Mouse (Mus musculus): ENCODE measurements at regions not wholly inside any gene's neighbourhood (a gene's known extent, or its start where the extent isn't known, plus 50 kb on each side); places are given as distances from the start of the nearest gene placed in this dataset.

- TF ChIP-seq CTCF (IDR thresholded peaks at IDR 0.05; ENCODE audit: extremely low read depth, insufficient read length, insufficient replicate concordance, low read depth, low read length): no peak
- TF ChIP-seq POLR2A (IDR thresholded peaks at IDR 0.05; ENCODE audit: low read depth, low read length): no peak
- Histone ChIP-seq H3K4me3 (ENCODE audit: low read depth, low read length) (no peak overlapping the region), H3K27me3 (ENCODE audit: control insufficient read depth, insufficient read depth, low read length) (no peaks in the 10 kb centered on the region), H3K4me1 (ENCODE audit: control insufficient read depth, insufficient read depth, insufficient read length, low read length) (no peaks in the 10 kb centered on the region), H3K36me3 (ENCODE audit: control insufficient read depth, insufficient read depth, low read length) (no peaks in the 10 kb centered on the region), H3K27ac (ENCODE audit: insufficient read depth, low read depth, low read length) (no peak overlapping the region)
- 62% methylated on average over 4 of the region's 4 CpGs for WGBS
Measured at GRCm38 (mm10) chr13:82361379-82361778, 578.5 kb downstream of the Cetn3 start.

GRCm38 (mm10) chr13:82366768-82367167 lies 583.9 kb downstream of the Cetn3 start:
- no peaks in the 10 kb centered on the region for H3K27me3 ChIP-seq (ENCODE audit: control insufficient read depth, insufficient read depth, low read length)
- no peak overlapping the region for H3K4me3 ChIP-seq (ENCODE audit: low read depth, low read length)
- H3K4me1 ChIP-seq (ENCODE audit: control insufficient read depth, insufficient read depth, insufficient read length, low read length): no peaks in the 10 kb centered on the region
- H3K36me3 ChIP-seq (ENCODE audit: control insufficient read depth, insufficient read depth, low read length): no peaks in the 10 kb centered on the region
- TF ChIP-seq CTCF (IDR thresholded peaks at IDR 0.05; ENCODE audit: extremely low read depth, insufficient read length, insufficient replicate concordance, low read depth, low read length) (no peak), POLR2A (IDR thresholded peaks at IDR 0.05; ENCODE audit: low read depth, low read length) (no peak)
- H3K27ac ChIP-seq (ENCODE audit: insufficient read depth, low read depth, low read length): no peak overlapping the region

- no peaks in the 10 kb centered on the region for H3K36me3 ChIP-seq (ENCODE audit: control insufficient read depth, insufficient read depth, low read length)
- no peak overlapping the region for H3K4me3 ChIP-seq (ENCODE audit: low read depth, low read length)
- no peaks in the 10 kb centered on the region for H3K4me1 ChIP-seq (ENCODE audit: control insufficient read depth, insufficient read depth, insufficient read length, low read length)
- no peak overlapping the region for H3K27ac ChIP-seq (ENCODE audit: insufficient read depth, low read depth, low read length)
- WGBS: 82% methylated on average over 2 of the region's 2 CpGs
- no peaks in the 10 kb centered on the region for H3K27me3 ChIP-seq (ENCODE audit: control insufficient read depth, insufficient read depth, low read length)
- TF ChIP-seq POLR2A (IDR thresholded peaks at IDR 0.05; ENCODE audit: low read depth, low read length): no peak
- no peak for TF ChIP-seq CTCF (IDR thresholded peaks at IDR 0.05; ENCODE audit: extremely low read depth, insufficient read length, insufficient replicate concordance, low read depth, low read length)
Measured at GRCm38 (mm10) chr13:82371579-82371978, 588.7 kb downstream of the Cetn3 start.

GRCm38 (mm10) chr13:82372612-82373011 lies 589.7 kb downstream of the Cetn3 start:
- Histone ChIP-seq H3K27me3 (ENCODE audit: control insufficient read depth, insufficient read depth, low read length) (no peaks in the 10 kb centered on the region), H3K4me1 (ENCODE audit: control insufficient read depth, insufficient read depth, insufficient read length, low read length) (no peaks in the 10 kb centered on the region), H3K4me3 (ENCODE audit: low read depth, low read length) (no peak overlapping the region), H3K27ac (ENCODE audit: insufficient read depth, low read depth, low read length) (no peak overlapping the region), H3K36me3 (ENCODE audit: control insufficient read depth, insufficient read depth, low read length) (no peaks in the 10 kb centered on the region)
- 85% methylated on average over 4 of the region's 4 CpGs for WGBS
- no peak for TF ChIP-seq POLR2A (IDR thresholded peaks at IDR 0.05; ENCODE audit: low read depth, low read length)
- no peak for TF ChIP-seq CTCF (IDR thresholded peaks at IDR 0.05; ENCODE audit: extremely low read depth, insufficient read length, insufficient replicate concordance, low read depth, low read length)

- Histone ChIP-seq H3K27ac (ENCODE audit: insufficient read depth, low read depth, low read length) (no peak overlapping the region), H3K4me3 (ENCODE audit: low read depth, low read length) (no peak overlapping the region), H3K36me3 (ENCODE audit: control insufficient read depth, insufficient read depth, low read length) (no peaks in the 10 kb centered on the region), H3K27me3 (ENCODE audit: control insufficient read depth, insufficient read depth, low read length) (no peaks in the 10 kb centered on the region), H3K4me1 (ENCODE audit: control insufficient read depth, insufficient read depth, insufficient read length, low read length) (no peaks in the 10 kb centered on the region)
- no peak for TF ChIP-seq CTCF (IDR thresholded peaks at IDR 0.05; ENCODE audit: extremely low read depth, insufficient read length, insufficient replicate concordance, low read depth, low read length)
- no peak for TF ChIP-seq POLR2A (IDR thresholded peaks at IDR 0.05; ENCODE audit: low read depth, low read length)
Measured at GRCm38 (mm10) chr13:82392908-82393307, 610.0 kb downstream of the Cetn3 start.

GRCm38 (mm10) chr13:82393496-82393895 lies 610.6 kb downstream of the Cetn3 start:
- H3K27me3 ChIP-seq (ENCODE audit: control insufficient read depth, insufficient read depth, low read length): no peaks in the 10 kb centered on the region
- WGBS: 69% methylated on average over 6 of the region's 6 CpGs
- H3K36me3 ChIP-seq (ENCODE audit: control insufficient read depth, insufficient read depth, low read length): no peaks in the 10 kb centered on the region
- no peaks in the 10 kb centered on the region for H3K4me1 ChIP-seq (ENCODE audit: control insufficient read depth, insufficient read depth, insufficient read length, low read length)
- no peak overlapping the region for H3K27ac ChIP-seq (ENCODE audit: insufficient read depth, low read depth, low read length)
- H3K4me3 ChIP-seq (ENCODE audit: low read depth, low read length): no peak overlapping the region
- no peak for TF ChIP-seq POLR2A (IDR thresholded peaks at IDR 0.05; ENCODE audit: low read depth, low read length)
- TF ChIP-seq CTCF (IDR thresholded peaks at IDR 0.05; ENCODE audit: extremely low read depth, insufficient read length, insufficient replicate concordance, low read depth, low read length): no peak

GRCm38 (mm10) chr13:82413677-82414076 lies 630.8 kb downstream of the Cetn3 start:
- no peaks in the 10 kb centered on the region for H3K4me1 ChIP-seq (ENCODE audit: control insufficient read depth, insufficient read depth, insufficient read length, low read length)
- H3K27me3 ChIP-seq (ENCODE audit: control insufficient read depth, insufficient read depth, low read length): no peaks in the 10 kb centered on the region
- H3K36me3 ChIP-seq (ENCODE audit: control insufficient read depth, insufficient read depth, low read length): no peaks in the 10 kb centered on the region
- no peak overlapping the region for H3K4me3 ChIP-seq (ENCODE audit: low read depth, low read length)
- 72% methylated on average over 3 of the region's 3 CpGs for WGBS
- H3K27ac ChIP-seq (ENCODE audit: insufficient read depth, low read depth, low read length): no peak overlapping the region
- no peak for TF ChIP-seq CTCF (IDR thresholded peaks at IDR 0.05; ENCODE audit: extremely low read depth, insufficient read length, insufficient replicate concordance, low read depth, low read length)
- TF ChIP-seq POLR2A (IDR thresholded peaks at IDR 0.05; ENCODE audit: low read depth, low read length): no peak

GRCm38 (mm10) chr13:82420966-82421365 lies 638.1 kb downstream of the Cetn3 start:
- Histone ChIP-seq H3K27ac (ENCODE audit: insufficient read depth, low read depth, low read length) (no peak overlapping the region), H3K4me3 (ENCODE audit: low read depth, low read length) (no peak overlapping the region), H3K27me3 (ENCODE audit: control insufficient read depth, insufficient read depth, low read length) (no peaks in the 10 kb centered on the region), H3K36me3 (ENCODE audit: control insufficient read depth, insufficient read depth, low read length) (no peaks in the 10 kb centered on the region), H3K4me1 (ENCODE audit: control insufficient read depth, insufficient read depth, insufficient read length, low read length) (no peaks in the 10 kb centered on the region)
- TF ChIP-seq CTCF (IDR thresholded peaks at IDR 0.05; ENCODE audit: extremely low read depth, insufficient read length, insufficient replicate concordance, low read depth, low read length): no peak
- no peak for TF ChIP-seq POLR2A (IDR thresholded peaks at IDR 0.05; ENCODE audit: low read depth, low read length)
